In genomic region chr6:53931605-53932004, GRCm38 (mm10) we compare ENCODE assay signal across 27 mouse cellular contexts. TPM values are rescaled to one million over a fixed set of nuclear protein-coding genes. Genes with fewer than 3 reads are reported as not detected.
A peak's percentile ranks its signal among the peaks of the same experiment; 100 is the strongest.
DNase-seq lines count a peak whose midpoint lies in the region; ATAC-seq lines count a peak whose summit lies in the region.
"Had no signal": no experiment of that assay in that cellular context is flagged by ENCODE, and none has a peak within 500 bp of the region (broad histone marks: within the 10 kb centered on the region; RNA-seq: fewer than 3 reads in every experiment).

No protein-coding gene starts in this region.

- no peaks in the 10 kb centered on the region for H3K27me3 ChIP-seq in kidney, embryonic 16.5 days (ENCODE audit: insufficient read depth, low read length)
- H3K27me3 ChIP-seq in limb, embryonic 12.5 days, result no peaks in the 10 kb centered on the region
- no peaks in the 10 kb centered on the region for H3K27me3 ChIP-seq in intestine, embryonic 16.5 days (replicated peaks; ENCODE audit: control insufficient read depth, insufficient read depth, low read length)
- H3K27me3 ChIP-seq: embryonic facial prominence, embryonic 13.5 days; forebrain, embryonic 12.5 days; forebrain, embryonic 15.5 days; hindbrain, embryonic 12.5 days; Patski had no signal

- WGBS in kidney, embryonic 16.5 days, result 23% methylated on average over 8 of the region's 8 CpGs
- WGBS in limb, embryonic 12.5 days, result 13% methylated on average over 8 of the region's 8 CpGs
- 82% methylated on average over 8 of the region's 8 CpGs for WGBS in intestine, embryonic 16.5 days

- H3K27ac ChIP-seq in kidney, embryonic 16.5 days (ENCODE audit: low read length), result no peak overlapping the region
- H3K27ac ChIP-seq in limb, embryonic 12.5 days, result peak overlapping the region; percentile 35; the same call in 1 of the 2 replicates
- no peak overlapping the region for H3K27ac ChIP-seq in intestine, embryonic 16.5 days (ENCODE audit: low read length)
- H3K27ac ChIP-seq: embryonic facial prominence, embryonic 13.5 days; forebrain, embryonic 12.5 days; forebrain, embryonic 15.5 days; heart, adult 2 months; heart, embryonic 10.5 days; hindbrain, embryonic 12.5 days had no signal

- no peak overlapping the region for H3K4me2 ChIP-seq in kidney, embryonic 16.5 days (replicated peaks; ENCODE audit: low read depth, low read length)
- H3K4me2 ChIP-seq in limb, embryonic 12.5 days, result no peak overlapping the region
- no peak overlapping the region for H3K4me2 ChIP-seq in intestine, embryonic 16.5 days (ENCODE audit: low read depth, low read length)
- H3K4me2 ChIP-seq: embryonic facial prominence, embryonic 13.5 days; forebrain, embryonic 12.5 days; forebrain, embryonic 15.5 days; hindbrain, embryonic 12.5 days had no signal

- peak; percentile 37 for DNase-seq in embryo, embryonic 10 days (ENCODE audit: low spot score)
- no peak for DNase-seq in embryo, embryonic 9.5 days (ENCODE audit: extremely low spot score)
- DNase-seq in kidney, postnatal 25 days, result no peak
- peak; percentile 64 for DNase-seq in forelimb bud, embryonic 11.5 days (ENCODE audit: low read depth, low spot score)
- DNase-seq in cerebellum, postnatal 14 days, result no peak
- DNase-seq: adrenal gland, postnatal 10 days; adrenal gland, postnatal 36 days; cerebellum, adult 18-20 months; cerebellum, adult 9-10 months; cerebellum, postnatal 25 days; embryo, embryonic 11 days; gastrocnemius, postnatal 10 days; gastrocnemius, postnatal 36 days; heart, adult 2 months had no signal

- ATAC-seq in kidney, embryonic 16.5 days (ENCODE audit: low FRiP score, low TSS enrichment), result peak; percentile 39; the same call in 1 of the 2 replicates
- no peak for ATAC-seq in limb, embryonic 12.5 days (ENCODE audit: insufficient number of reproducible peaks, insufficient read depth, low FRiP score, low TSS enrichment, low read depth)
- no peak for ATAC-seq in intestine, embryonic 16.5 days
- ATAC-seq: forebrain, embryonic 15.5 days; hindbrain, embryonic 16.5 days; Patski had no signal

- no peak overlapping the region for H3K4me3 ChIP-seq in kidney, embryonic 16.5 days (ENCODE audit: low read length)
- no peak overlapping the region for H3K4me3 ChIP-seq in limb, embryonic 12.5 days (replicated peaks)
- no peak overlapping the region for H3K4me3 ChIP-seq in intestine, embryonic 16.5 days (ENCODE audit: low read length)
- H3K4me3 ChIP-seq: embryonic facial prominence, embryonic 13.5 days; erythroblast, embryonic 14.5 days; forebrain, embryonic 12.5 days; forebrain, embryonic 15.5 days; heart, adult 2 months; heart, embryonic 10.5 days; hindbrain, embryonic 12.5 days had no signal

- H3K36me3 ChIP-seq in kidney, embryonic 16.5 days (ENCODE audit: insufficient read depth, low read length), result no peaks in the 10 kb centered on the region
- H3K36me3 ChIP-seq in limb, embryonic 12.5 days, result no peaks in the 10 kb centered on the region
- no peaks in the 10 kb centered on the region for H3K36me3 ChIP-seq in intestine, embryonic 16.5 days (ENCODE audit: control insufficient read depth, insufficient read depth, low read length)
- H3K36me3 ChIP-seq: embryonic facial prominence, embryonic 13.5 days; forebrain, embryonic 12.5 days; forebrain, embryonic 15.5 days; heart, embryonic 10.5 days; hindbrain, embryonic 12.5 days had no signal

- H3K4me1 ChIP-seq in kidney, embryonic 16.5 days (ENCODE audit: insufficient read depth, low read length), result peaks cover 15% of the 10 kb centered on the region; the same call in 1 of the 2 replicates
- H3K4me1 ChIP-seq in limb, embryonic 12.5 days (replicated peaks), result peaks cover 18% of the 10 kb centered on the region
- no peaks in the 10 kb centered on the region for H3K4me1 ChIP-seq in intestine, embryonic 16.5 days (ENCODE audit: control insufficient read depth, insufficient read depth, low read length)
- H3K4me1 ChIP-seq: forebrain, embryonic 15.5 days; heart, embryonic 10.5 days had no signal

- no peaks in the 10 kb centered on the region for H3K9me3 ChIP-seq in kidney, embryonic 16.5 days (ENCODE audit: low read length)
- no peaks in the 10 kb centered on the region for H3K9me3 ChIP-seq in limb, embryonic 12.5 days
- H3K9me3 ChIP-seq in intestine, embryonic 16.5 days (ENCODE audit: control insufficient read depth, low read length), result no peaks in the 10 kb centered on the region
- H3K9me3 ChIP-seq: embryonic facial prominence, embryonic 13.5 days; forebrain, embryonic 12.5 days; forebrain, embryonic 15.5 days; heart, embryonic 10.5 days; hindbrain, embryonic 12.5 days had no signal

- H3K9ac ChIP-seq in kidney, embryonic 16.5 days (replicated peaks; ENCODE audit: low read length), result no peak overlapping the region
- H3K9ac ChIP-seq in limb, embryonic 12.5 days (replicated peaks), result no peak overlapping the region
- no peak overlapping the region for H3K9ac ChIP-seq in intestine, embryonic 16.5 days (ENCODE audit: low read depth, low read length)
- H3K9ac ChIP-seq: embryonic facial prominence, embryonic 13.5 days; forebrain, embryonic 12.5 days; forebrain, embryonic 15.5 days; hindbrain, embryonic 12.5 days had no signal

RNA-seq across cellular contexts. Expression of gene Cpvl, which starts 46.9 kb away (rescaled TPM):
- polyA plus RNA-seq in kidney, embryonic 16.5 days (2015; fragmentation: Nextera tagmentation; extraction: Ambion mirVana), result 0.35 TPM in 2 replicates
- 0.14 and 0.42 TPM in 2 replicates for polyA plus RNA-seq in limb, embryonic 12.5 days (2016; fragmentation: Nextera tagmentation; extraction: Ambion mirVana)
- 0.09 and 0.34 TPM in 2 replicates for polyA plus RNA-seq in intestine, embryonic 16.5 days (2015; fragmentation: Nextera tagmentation; extraction: Ambion mirVana)
- polyA plus RNA-seq: erythroblast, embryonic 14.5 days; forebrain, embryonic 12.5 days; forebrain, embryonic 15.5 days; heart, adult 2 months; heart, embryonic 10.5 days; heart, embryonic 14.5 days; heart, postnatal 0 days; hindbrain, embryonic 12.5 days had no signal

Comparison
In these comparisons a context has a peak if more than half of its experiments do, and no peak if none do; other contexts are left out.
1. DNase-seq: peak in embryo, embryonic 10 days (single experiment) and forelimb bud, embryonic 11.5 days (single experiment); none in embryo, embryonic 9.5 days (single experiment), kidney, postnatal 25 days (0 of 2) and cerebellum, postnatal 14 days (0 of 2).